Mouse (Mus musculus) cerebellum, adult 2 months (tissue): ENCODE measurements at regions not wholly inside any gene's neighbourhood (a gene's known extent, or its start where the extent isn't known, plus 50 kb on each side); places are given as distances from the start of the nearest gene placed in this dataset.
A peak's percentile ranks its signal among the peaks of the same experiment; 100 is the strongest.

Source experiments
- DNase-seq, 2 experiments: peaks; one replicate each; pipeline ENCODE4 v3.0.0; 2021
- H3K27ac ChIP-seq: fragments of 200-500 bp; 2 replicates; pipeline ENCODE4 v1.5.1; 2012; ENCODE audit warnings: low read length, control low read depth, inconsistent platforms; ENCODE audit not compliant: insufficient read depth
- H3K27me3 ChIP-seq: fragments of 200-500 bp; 2 replicates; pipeline ENCODE4 v1.6.1; 2012; ENCODE audit warnings: inconsistent platforms, mild to moderate bottlenecking, low read length, moderate library complexity; ENCODE audit not compliant: control insufficient read depth, insufficient read depth
- H3K4me1 ChIP-seq: fragments of 200-500 bp; 2 replicates; pipeline ENCODE4 v1.6.1; 2011; ENCODE audit warnings: low read length; ENCODE audit not compliant: control insufficient read depth, insufficient read depth
- H3K4me3 ChIP-seq: fragments of 200-500 bp; replicated peaks from 2 replicates; pipeline ENCODE3; 2011; ENCODE audit warnings: mild to moderate bottlenecking, low read depth, low read length, control low read depth; ENCODE audit not compliant: insufficient read depth
- CTCF ChIP-seq: fragments of 200-500 bp; IDR thresholded peaks from 2 replicates; pipeline ENCODE4 v1.5.1; 2011; ENCODE audit warnings: low read depth, mild to moderate bottlenecking, control low read depth, low read length, moderate library complexity, borderline replicate concordance; ENCODE audit not compliant: insufficient read depth
- POLR2A ChIP-seq: fragments of 200-500 bp; IDR thresholded peaks from 2 replicates; pipeline ENCODE4 v1.6.1; 2011; ENCODE audit warnings: low read length, control low read depth, borderline replicate concordance; ENCODE audit not compliant: insufficient read depth
- WGBS: fragments of 180-500 bp; shearing (Covaris S2); methylation state at CpG from one replicate; pipeline ENCODE4 v1.1.7; 2018; 5-methylcytosine and 5-hydroxymethylcytosine counted together

DNA sequence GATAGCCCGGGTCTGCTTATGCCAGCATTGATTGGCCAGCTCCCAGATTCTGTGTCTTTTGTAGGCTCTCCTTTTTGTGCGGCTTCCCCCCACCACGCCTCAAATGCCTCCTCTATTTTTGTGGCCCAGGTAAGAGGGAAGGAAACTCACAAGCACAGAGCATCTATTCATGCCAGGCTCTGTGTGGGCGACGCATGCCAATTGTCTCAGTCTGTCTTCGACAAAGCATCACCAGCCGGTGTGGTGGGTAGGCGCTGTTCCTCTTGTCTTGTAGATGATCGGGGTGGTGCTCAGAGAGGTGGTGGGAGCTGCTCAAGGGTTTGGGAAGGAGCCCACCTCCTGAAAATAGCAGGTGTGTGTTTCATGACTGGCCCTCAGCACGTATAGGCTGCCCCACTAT, 175.5 kb downstream of the Tmem132e start:
- H3K27me3 ChIP-seq, result no peaks in the 10 kb centered on the region
- no peak for TF ChIP-seq POLR2A
- no peak for TF ChIP-seq CTCF
- H3K4me3 ChIP-seq, result no peak overlapping the region
- 67% methylated on average over 10 of the region's 10 CpGs for WGBS
- H3K4me1 ChIP-seq, result peaks cover 4% of the 10 kb centered on the region; the same call in 1 of the 2 replicates
- H3K27ac ChIP-seq, result no peak overlapping the region
- DNase-seq, result no peak

- TF ChIP-seq POLR2A (no peak), CTCF (no peak)
- H3K27ac ChIP-seq, result no peak overlapping the region
- DNase-seq, result no peak
- no peak overlapping the region for H3K4me3 ChIP-seq
- H3K27me3 ChIP-seq, result no peaks in the 10 kb centered on the region
- WGBS, result 78% methylated on average over 3 of the region's 3 CpGs
- H3K4me1 ChIP-seq, result peaks cover 32% of the 10 kb centered on the region
These were observed 153.3 kb downstream of the Tmem132e start for GRCm38 (mm10) chr11:82542028-82542427.

GRCm38 (mm10) chr11:82541376-82541775, 152.7 kb downstream of the Tmem132e start:
- no peak overlapping the region for H3K27ac ChIP-seq
- TF ChIP-seq POLR2A (no peak), CTCF (no peak)
- peaks cover 32% of the 10 kb centered on the region for H3K4me1 ChIP-seq
- DNase-seq, result peak; percentile 73 to 85
- H3K4me3 ChIP-seq, result no peak overlapping the region
- H3K27me3 ChIP-seq, result no peaks in the 10 kb centered on the region
- WGBS, result 8% methylated on average over 7 of the region's 7 CpGs

- WGBS, result 98% methylated on average over 3 of the region's 3 CpGs
- no peak for DNase-seq
- Histone ChIP-seq H3K4me3 (no peak overlapping the region), H3K27me3 (no peaks in the 10 kb centered on the region), H3K4me1 (peaks cover 21% of the 10 kb centered on the region), H3K27ac (no peak overlapping the region)
- TF ChIP-seq CTCF, result no peak
- no peak for TF ChIP-seq POLR2A
These were observed 149.2 kb downstream of the Tmem132e start for GRCm38 (mm10) chr11:82537931-82538330.

- H3K4me1 ChIP-seq, result peaks cover 11% of the 10 kb centered on the region; the same call in 1 of the 2 replicates
- H3K27ac ChIP-seq, result no peak overlapping the region
- no peaks in the 10 kb centered on the region for H3K27me3 ChIP-seq
- WGBS, result 80% methylated on average over 4 of the region's 4 CpGs
- no peak for DNase-seq
- TF ChIP-seq POLR2A, result no peak
- no peak for TF ChIP-seq CTCF
- no peak overlapping the region for H3K4me3 ChIP-seq
These were observed 134.6 kb downstream of the Tmem132e start for GRCm38 (mm10) chr11:82523200-82523802.

DNA sequence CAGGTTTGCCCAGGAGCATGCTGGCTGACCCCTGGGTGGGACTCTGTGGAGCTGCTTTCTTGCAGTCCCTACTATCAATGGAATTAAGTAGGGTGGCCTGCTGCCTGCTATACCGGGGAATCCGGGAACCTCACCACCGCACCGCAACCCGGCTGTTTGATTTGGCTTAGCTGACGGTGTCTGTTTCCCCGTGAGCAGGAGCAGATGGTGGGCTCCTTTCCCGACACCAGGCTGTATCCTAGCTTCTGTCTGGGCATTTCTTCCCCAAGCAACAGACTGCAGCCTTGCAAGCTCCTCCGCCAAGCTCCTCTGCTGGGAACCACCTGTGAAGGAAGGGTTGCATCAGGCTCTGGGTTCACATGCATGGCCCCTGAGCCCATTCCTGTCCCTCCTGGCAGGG, 132.7 kb downstream of the Tmem132e start:
- H3K4me1 ChIP-seq, result peaks cover 11% of the 10 kb centered on the region; the same call in 1 of the 2 replicates
- WGBS, result 8% methylated on average over 9 of the region's 9 CpGs
- TF ChIP-seq POLR2A (no peak), CTCF (no peak; the same call in 1 of the 2 replicates)
- H3K27ac ChIP-seq, result no peak overlapping the region
- H3K4me3 ChIP-seq, result no peak overlapping the region
- DNase-seq, result peak; percentile 74 to 88
- H3K27me3 ChIP-seq, result no peaks in the 10 kb centered on the region

- no peak for TF ChIP-seq POLR2A
- TF ChIP-seq CTCF, result no peak
- Histone ChIP-seq H3K27me3 (no peaks in the 10 kb centered on the region), H3K4me3 (no peak overlapping the region), H3K4me1 (peaks cover 11% of the 10 kb centered on the region; the same call in 1 of the 2 replicates), H3K27ac (no peak overlapping the region)
- WGBS, result 66% methylated on average over 6 of the region's 6 CpGs
- DNase-seq, result no peak
These were observed 130.0 kb downstream of the Tmem132e start for GRCm38 (mm10) chr11:82518691-82519090.

DNA sequence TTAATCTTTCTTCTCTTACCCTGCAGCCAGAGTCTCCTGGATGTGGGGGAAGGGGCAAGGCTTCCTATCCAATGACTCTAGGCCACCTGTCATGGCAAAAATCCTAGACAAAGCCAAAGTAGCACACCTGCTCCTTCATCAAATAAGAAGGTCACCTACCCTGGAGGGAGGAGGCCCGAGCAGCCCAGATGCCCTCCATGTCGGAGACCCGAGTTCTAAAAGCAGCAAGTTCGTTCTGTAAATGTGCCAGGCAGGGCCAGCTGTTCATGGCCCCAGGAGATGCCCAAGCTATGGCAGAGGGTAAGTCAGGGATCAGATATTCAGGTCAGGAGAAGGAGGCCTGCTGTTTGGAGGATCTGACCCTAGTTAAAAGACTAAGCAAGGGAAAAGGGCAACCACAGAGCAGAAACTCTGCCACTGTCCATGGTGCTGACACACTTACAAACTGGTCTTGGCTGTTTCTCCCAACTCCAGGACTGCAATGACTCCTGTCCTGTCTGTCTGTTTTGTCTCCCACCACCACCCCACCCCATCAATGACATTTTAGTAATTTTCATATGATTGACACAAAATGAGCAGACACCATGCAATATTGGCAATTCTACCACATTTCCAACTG, 125.9 kb downstream of the Tmem132e start:
- Histone ChIP-seq H3K4me1 (no peaks in the 10 kb centered on the region), H3K4me3 (no peak overlapping the region), H3K27ac (no peak overlapping the region), H3K27me3 (no peaks in the 10 kb centered on the region)
- WGBS, result 38% methylated on average over 4 of the region's 4 CpGs
- DNase-seq, result peak; percentile 30 to 56
- TF ChIP-seq CTCF (no peak), POLR2A (no peak)
